Mouse (Mus musculus): Measurements from ENCODE around the gene Nup107. TPM values are rescaled to one million over a fixed set of nuclear protein-coding genes. Genes with fewer than 3 reads are reported as not detected.

Gene Nup107
- polyA plus RNA-seq, 1 experiment, result 1.0 TPM

DNA sequence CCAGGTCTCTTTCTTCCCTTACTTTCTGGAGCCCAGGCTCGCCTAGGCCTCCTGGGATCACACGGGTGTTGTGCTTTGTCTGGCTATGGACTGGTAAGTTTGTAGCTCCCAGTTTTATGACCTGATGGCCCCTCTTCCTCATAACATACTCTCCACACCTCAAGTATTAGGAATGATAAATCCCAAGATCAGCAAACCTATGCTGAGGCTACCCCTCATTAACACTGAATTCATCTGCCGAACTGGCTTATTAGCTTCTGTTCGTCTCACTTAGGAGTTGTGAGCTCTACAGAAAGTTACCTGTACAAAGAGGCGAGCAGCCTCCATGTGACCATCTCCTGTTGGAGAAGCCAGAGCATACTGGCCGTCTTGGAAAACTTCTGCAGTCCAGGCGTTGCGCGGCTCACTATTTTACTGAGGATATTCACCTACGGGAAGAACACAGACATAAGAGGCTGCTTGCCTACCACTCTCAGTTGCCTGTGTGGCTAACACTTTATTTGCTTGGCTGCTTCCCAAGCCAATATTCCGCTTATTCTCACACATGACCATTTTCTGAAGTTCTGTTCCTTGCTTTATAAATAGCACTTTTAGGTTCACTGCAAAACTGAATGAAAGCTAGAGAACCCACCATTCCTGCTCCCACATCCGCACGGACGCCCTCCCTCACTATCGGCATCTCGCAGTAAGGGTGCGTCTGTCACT lies 11.3 kb downstream of the Nup107 start:
- Histone ChIP-seq H3K4me3 (replicated peaks) (no peak overlapping the region), H3K4me1 (ENCODE audit: control insufficient read depth) (no peaks in the 10 kb centered on the region; the same call in 1 of the 2 replicates), H3K9me3 (ENCODE audit: control insufficient read depth, low read length) (no peaks in the 10 kb centered on the region), H3K36me3 (ENCODE audit: control insufficient read depth) (peaks cover 95% of the 10 kb centered on the region), H3K27me3 (ENCODE audit: control insufficient read depth) (no peaks in the 10 kb centered on the region)
- no peak for TF ChIP-seq TAL1 (IDR thresholded peaks at IDR 0.05; ENCODE audit: low read length)
- no peak for TF ChIP-seq GATA1 (IDR thresholded peaks at IDR 0.05; ENCODE audit: low read length)

DNA sequence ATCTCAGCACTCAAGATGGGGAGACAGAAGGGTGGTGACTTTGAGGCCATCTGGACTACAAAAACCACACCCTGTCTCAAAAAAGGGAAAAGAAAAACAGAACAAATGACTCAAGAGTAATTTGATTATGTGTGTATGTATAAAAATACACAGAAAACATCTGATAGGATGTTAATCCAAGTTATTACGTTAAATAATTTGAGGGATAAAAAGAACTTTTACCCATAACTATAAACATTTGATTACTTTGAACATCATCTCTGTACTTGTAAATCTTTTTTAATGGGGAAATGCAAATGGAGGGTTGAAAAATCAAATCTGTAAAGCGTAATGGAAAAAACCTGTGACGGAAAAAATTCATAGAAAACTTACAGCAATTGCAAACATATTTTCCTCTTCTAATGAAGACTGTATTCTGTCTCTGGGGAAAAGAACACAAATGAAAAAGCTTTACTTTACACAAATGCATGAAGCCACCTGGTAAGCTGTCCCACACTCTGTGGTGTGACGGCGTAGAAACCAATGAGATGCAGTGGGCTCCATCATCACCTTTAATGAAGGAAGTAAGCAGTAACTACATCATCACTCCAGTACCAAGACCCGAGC lies 12.1 kb downstream of the Nup107 start:
- Histone ChIP-seq H3K4me3 (replicated peaks) (no peak overlapping the region), H3K9me3 (ENCODE audit: control insufficient read depth, low read length) (no peaks in the 10 kb centered on the region), H3K36me3 (ENCODE audit: control insufficient read depth) (peaks cover 96% of the 10 kb centered on the region), H3K4me1 (ENCODE audit: control insufficient read depth) (no peaks in the 10 kb centered on the region; the same call in 1 of the 2 replicates), H3K27me3 (ENCODE audit: control insufficient read depth) (no peaks in the 10 kb centered on the region)
- TF ChIP-seq GATA1 (IDR thresholded peaks at IDR 0.05; ENCODE audit: low read length), result no peak
- no peak for TF ChIP-seq TAL1 (IDR thresholded peaks at IDR 0.05; ENCODE audit: low read length)

DNA sequence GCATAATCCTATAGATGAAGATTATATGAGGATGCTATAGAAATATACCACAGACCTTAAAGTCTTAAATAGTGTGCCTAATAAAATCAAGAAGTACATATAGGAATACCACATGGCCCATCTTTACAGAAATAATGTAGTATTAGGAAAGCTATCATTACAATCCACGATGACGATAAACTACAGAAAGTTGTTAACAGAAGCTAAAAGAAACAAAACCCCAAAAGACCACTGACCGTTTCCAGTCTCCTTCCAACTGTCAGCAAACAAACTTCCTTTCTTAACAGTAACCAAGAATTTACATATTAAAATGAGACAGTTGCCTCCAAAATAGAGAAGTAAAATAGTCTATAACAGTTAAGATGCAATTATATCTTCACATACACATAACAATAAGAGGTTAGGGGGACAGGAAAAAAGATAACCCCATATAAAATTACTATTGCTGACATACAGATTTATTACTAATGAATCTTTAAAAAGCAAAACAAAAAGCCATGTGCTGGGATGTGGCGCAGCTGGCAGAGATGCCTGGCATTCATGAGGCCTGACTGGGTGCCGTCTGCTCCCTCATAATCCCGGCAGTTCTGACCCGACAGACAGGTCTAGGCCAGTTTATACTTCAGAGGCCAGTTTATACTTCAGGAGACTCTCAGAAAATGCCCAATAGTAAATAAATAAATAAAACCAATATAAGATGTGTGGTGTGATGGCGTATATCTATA lies 12.8 kb downstream of the Nup107 start:
- Histone ChIP-seq H3K9me3 (ENCODE audit: control insufficient read depth, low read length) (no peaks in the 10 kb centered on the region), H3K27me3 (ENCODE audit: control insufficient read depth) (no peaks in the 10 kb centered on the region), H3K36me3 (ENCODE audit: control insufficient read depth) (peaks cover 96% of the 10 kb centered on the region), H3K4me1 (ENCODE audit: control insufficient read depth) (no peaks in the 10 kb centered on the region; the same call in 1 of the 2 replicates), H3K4me3 (replicated peaks) (no peak overlapping the region)
- TF ChIP-seq TAL1 (IDR thresholded peaks at IDR 0.05; ENCODE audit: low read length), result no peak
- TF ChIP-seq GATA1 (IDR thresholded peaks at IDR 0.05; ENCODE audit: low read length), result no peak

DNA sequence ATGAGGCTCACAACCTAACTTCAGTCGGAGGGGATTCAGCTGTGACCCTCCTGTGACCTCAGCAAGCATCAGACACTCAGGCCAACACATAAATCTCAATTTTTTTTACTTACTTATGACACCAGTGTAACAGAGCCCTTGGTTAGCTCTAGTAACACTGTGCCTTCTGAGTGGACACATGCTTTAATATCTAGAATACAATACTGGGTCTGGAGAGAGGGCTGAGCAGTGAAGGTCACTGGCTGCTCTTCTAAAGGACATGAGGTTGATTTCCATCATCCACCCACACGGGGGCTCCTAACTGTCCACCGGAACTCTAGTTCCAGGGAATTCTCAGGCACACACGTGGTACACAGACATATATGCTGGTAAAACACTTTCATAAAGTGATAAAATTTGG lies 13.6 kb downstream of the Nup107 start:
- peaks cover 97% of the 10 kb centered on the region for H3K36me3 ChIP-seq (ENCODE audit: control insufficient read depth)
- H3K9me3 ChIP-seq (ENCODE audit: control insufficient read depth, low read length), result no peaks in the 10 kb centered on the region
- H3K27me3 ChIP-seq (ENCODE audit: control insufficient read depth), result no peaks in the 10 kb centered on the region
- H3K4me3 ChIP-seq (replicated peaks), result no peak overlapping the region
- H3K4me1 ChIP-seq (ENCODE audit: control insufficient read depth), result no peaks in the 10 kb centered on the region; the same call in 1 of the 2 replicates
- no peak for TF ChIP-seq TAL1 (IDR thresholded peaks at IDR 0.05; ENCODE audit: low read length)
- TF ChIP-seq GATA1 (IDR thresholded peaks at IDR 0.05; ENCODE audit: low read length), result no peak

DNA sequence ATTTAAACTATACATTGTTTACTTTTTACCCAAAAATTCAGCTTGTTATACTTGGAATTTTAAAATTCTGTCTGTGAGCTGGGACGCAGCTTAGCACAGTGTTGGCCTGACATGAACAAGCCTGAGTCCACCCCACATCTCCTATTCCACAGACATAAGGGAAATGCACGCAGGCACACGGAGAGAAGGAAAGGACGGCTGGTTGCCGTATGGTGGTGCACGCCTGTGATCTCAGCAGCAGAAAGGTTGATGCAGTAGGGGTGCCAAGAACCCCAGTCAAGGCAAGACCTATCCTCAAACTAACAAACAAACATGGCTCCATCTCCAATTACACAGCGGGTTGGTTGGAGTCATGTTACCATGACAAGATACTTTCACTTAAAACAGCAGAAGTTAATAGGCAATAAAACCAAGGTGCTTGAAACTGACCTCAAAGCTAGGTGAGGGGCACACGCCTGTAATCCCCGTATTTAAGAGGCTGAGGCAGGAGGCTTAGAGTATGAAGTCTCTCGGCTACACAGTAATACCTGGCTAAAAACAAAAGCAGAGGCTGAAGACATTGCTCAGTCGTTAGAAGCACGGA lies 14.1 kb downstream of the Nup107 start:
- no peaks in the 10 kb centered on the region for H3K27me3 ChIP-seq (ENCODE audit: control insufficient read depth)
- H3K4me3 ChIP-seq (replicated peaks), result no peak overlapping the region
- no peak for TF ChIP-seq TAL1 (IDR thresholded peaks at IDR 0.05; ENCODE audit: low read length)
- no peak for TF ChIP-seq GATA1 (IDR thresholded peaks at IDR 0.05; ENCODE audit: low read length)
- no peaks in the 10 kb centered on the region for H3K9me3 ChIP-seq (ENCODE audit: control insufficient read depth, low read length)
- H3K36me3 ChIP-seq (ENCODE audit: control insufficient read depth), result peaks cover 96% of the 10 kb centered on the region
- no peaks in the 10 kb centered on the region; the same call in 1 of the 2 replicates for H3K4me1 ChIP-seq (ENCODE audit: control insufficient read depth)

DNA sequence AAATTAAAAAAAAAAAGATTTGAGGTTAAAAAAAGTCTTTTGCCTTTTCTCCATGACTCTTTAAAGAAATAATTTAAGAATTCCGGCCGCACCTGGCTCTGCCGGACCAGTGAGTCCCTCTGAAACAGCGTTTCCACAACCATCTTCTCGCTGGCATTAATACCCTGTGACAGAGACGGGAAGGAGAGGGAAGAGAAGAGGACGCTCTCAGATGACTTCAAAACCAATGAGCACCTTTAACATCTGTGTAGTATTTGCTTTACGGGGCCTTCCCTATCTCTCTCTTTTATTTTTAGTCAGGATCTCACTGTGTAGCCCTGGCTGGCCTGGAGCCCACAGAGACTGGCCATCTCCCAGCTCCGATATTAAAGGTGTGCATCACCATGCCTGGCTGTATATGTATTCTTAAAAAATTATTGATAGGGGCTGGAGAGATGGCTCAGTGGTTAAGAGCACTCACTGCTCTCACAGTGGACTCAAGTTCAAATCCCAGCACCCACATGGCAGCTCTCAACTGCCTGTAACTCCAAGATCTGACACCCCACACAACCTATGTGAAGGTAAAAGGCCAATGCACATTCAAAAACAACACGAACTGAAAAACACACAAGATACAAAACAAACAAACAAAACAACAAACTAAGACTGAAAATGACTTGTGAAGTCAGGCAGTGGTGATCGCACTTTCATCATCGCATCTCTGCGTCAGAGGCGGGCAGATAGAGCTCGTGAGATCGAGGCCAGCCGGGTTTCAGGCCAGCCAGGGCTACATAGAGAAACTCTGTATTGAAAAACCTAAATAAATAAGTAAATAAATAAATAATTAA lies 14.8 kb downstream of the Nup107 start:
- no peaks in the 10 kb centered on the region for H3K27me3 ChIP-seq (ENCODE audit: control insufficient read depth)
- H3K4me3 ChIP-seq (replicated peaks), result no peak overlapping the region
- no peaks in the 10 kb centered on the region; the same call in 1 of the 2 replicates for H3K4me1 ChIP-seq (ENCODE audit: control insufficient read depth)
- H3K36me3 ChIP-seq (ENCODE audit: control insufficient read depth), result peaks cover 97% of the 10 kb centered on the region
- no peaks in the 10 kb centered on the region for H3K9me3 ChIP-seq (ENCODE audit: control insufficient read depth, low read length)
- TF ChIP-seq TAL1 (IDR thresholded peaks at IDR 0.05; ENCODE audit: low read length) (no peak), GATA1 (IDR thresholded peaks at IDR 0.05; ENCODE audit: low read length) (no peak)

DNA sequence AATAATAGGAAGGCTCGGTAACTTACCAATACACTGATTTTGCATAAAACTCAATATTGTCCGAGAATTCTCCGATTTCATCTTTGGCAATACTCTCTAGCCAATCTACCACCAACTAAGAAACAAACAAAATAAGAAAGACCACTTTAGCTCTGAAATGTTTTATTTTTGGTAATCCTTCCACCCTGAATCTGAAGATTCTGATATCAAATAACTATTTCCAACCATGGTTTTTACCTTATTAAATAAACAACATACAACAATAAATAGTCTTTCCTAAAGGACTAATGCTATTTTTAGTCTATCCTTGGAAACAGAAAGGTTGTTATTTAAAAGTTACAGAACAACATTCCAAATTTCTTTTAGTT lies 15.4 kb downstream of the Nup107 start:
- no peaks in the 10 kb centered on the region; the same call in 1 of the 2 replicates for H3K4me1 ChIP-seq (ENCODE audit: control insufficient read depth)
- H3K9me3 ChIP-seq (ENCODE audit: control insufficient read depth, low read length), result no peaks in the 10 kb centered on the region
- TF ChIP-seq TAL1 (IDR thresholded peaks at IDR 0.05; ENCODE audit: low read length) (no peak), GATA1 (IDR thresholded peaks at IDR 0.05; ENCODE audit: low read length) (no peak)
- H3K27me3 ChIP-seq (ENCODE audit: control insufficient read depth), result no peaks in the 10 kb centered on the region
- H3K4me3 ChIP-seq (replicated peaks), result no peak overlapping the region
- peaks cover 97% of the 10 kb centered on the region for H3K36me3 ChIP-seq (ENCODE audit: control insufficient read depth)

DNA sequence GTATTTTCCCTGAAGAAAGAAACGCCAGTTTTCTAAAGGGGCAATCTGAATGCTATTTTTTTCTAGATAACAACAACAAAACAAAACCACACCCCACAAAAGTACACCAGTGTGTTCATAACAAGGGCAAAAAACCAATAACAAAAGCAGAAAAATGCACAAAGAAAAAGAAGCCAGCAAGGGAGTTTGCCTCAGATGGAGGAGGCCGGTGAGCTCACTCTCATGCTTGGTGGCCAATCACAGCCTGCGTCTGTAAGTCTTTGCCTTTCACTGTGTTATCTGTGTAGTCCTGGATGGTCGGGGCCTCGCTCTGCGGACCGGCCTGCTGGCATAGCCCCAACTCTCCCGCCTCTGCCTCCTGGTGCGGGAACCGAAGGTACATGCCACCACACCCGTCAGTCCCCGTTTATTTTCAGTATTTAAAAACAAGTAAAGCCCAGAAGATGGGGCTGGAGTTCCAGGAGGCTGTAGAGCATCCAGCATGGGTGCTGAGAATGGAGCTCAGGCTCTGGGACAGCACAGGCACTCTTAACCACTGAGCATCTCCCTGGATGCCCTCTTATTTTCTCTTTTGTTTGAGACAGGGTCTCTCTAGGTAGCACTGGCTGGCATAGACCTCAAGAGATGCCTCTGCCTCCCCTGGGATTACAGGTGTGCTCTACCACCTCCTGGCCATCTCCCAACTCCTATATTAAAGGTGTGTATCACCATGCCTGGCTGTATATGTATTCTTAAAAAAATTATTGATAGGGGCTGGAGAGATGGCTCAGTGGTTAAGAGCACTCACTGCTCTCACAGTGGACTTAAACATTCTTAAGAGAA lies 16.0 kb downstream of the Nup107 start:
- H3K9me3 ChIP-seq (ENCODE audit: control insufficient read depth, low read length), result no peaks in the 10 kb centered on the region
- TF ChIP-seq TAL1 (IDR thresholded peaks at IDR 0.05; ENCODE audit: low read length), result no peak
- no peak for TF ChIP-seq GATA1 (IDR thresholded peaks at IDR 0.05; ENCODE audit: low read length)
- no peaks in the 10 kb centered on the region for H3K27me3 ChIP-seq (ENCODE audit: control insufficient read depth)
- H3K4me3 ChIP-seq (replicated peaks), result no peak overlapping the region
- H3K36me3 ChIP-seq (ENCODE audit: control insufficient read depth), result peaks cover 95% of the 10 kb centered on the region
- no peaks in the 10 kb centered on the region; the same call in 1 of the 2 replicates for H3K4me1 ChIP-seq (ENCODE audit: control insufficient read depth)

Data from erythroblast, embryonic 14.5 days (primary cell).